Mouse (Mus musculus) ES-E14 (cell line): ENCODE results near the gene Tldc1. TPM values are rescaled to one million over a fixed set of nuclear protein-coding genes. Genes with fewer than 3 reads are reported as not detected.

ENCODE experiments used
- DNase-seq: peaks from one replicate; pipeline ENCODE4 v3.0.0-alpha.2; 2013; ENCODE audit warnings: low read depth, low spot score
- H3K27ac ChIP-seq: 2 replicates; pipeline ENCODE4 v1.5.1; 2012; ENCODE audit warnings: low read depth, mild to moderate bottlenecking, low read length, moderate library complexity, mixed read lengths; ENCODE audit not compliant: poor library complexity, insufficient read depth, severe bottlenecking
- H3K36me3 ChIP-seq: 2 replicates; pipeline ENCODE4 v1.6.1; 2012; ENCODE audit warnings: mild to moderate bottlenecking, low read length, moderate library complexity, mixed read lengths; ENCODE audit not compliant: control insufficient read depth, poor library complexity, insufficient read depth, severe bottlenecking
- H3K4me1 ChIP-seq, 2 experiments: fragments of 150-350 bp in 1 of 2; sonication (generic) in 1 of 2; 2 replicates each; pipeline ENCODE4 v1.6.1; 2012; ENCODE audit warnings: low read length in 2 of 2, mild to moderate bottlenecking in 1 of 2, mixed read lengths in 1 of 2; ENCODE audit not compliant: control insufficient read depth in 2 of 2, insufficient read depth in 2 of 2, poor library complexity in 1 of 2
- H3K4me3 ChIP-seq, 2 experiments: fragments of 150-350 bp in 1 of 2; sonication (generic) in 1 of 2; 2 replicates each; pipeline ENCODE4 v1.5.1; 2012; ENCODE audit warnings: low read length in 2 of 2, low read depth in 1 of 2, mild to moderate bottlenecking in 1 of 2, mixed read lengths in 1 of 2; ENCODE audit not compliant: insufficient read depth in 1 of 2, poor library complexity in 1 of 2, severe bottlenecking in 1 of 2
- H3K9ac ChIP-seq: 2 replicates; pipeline ENCODE4 v1.6.1; 2012; ENCODE audit warnings: low read depth, mild to moderate bottlenecking, low read length, mixed read lengths; ENCODE audit not compliant: poor library complexity, insufficient read depth, severe bottlenecking
- H3K9me3 ChIP-seq: fragments of 150-350 bp; sonication (generic); 2 replicates; pipeline ENCODE4 v1.6.1; 2012; ENCODE audit warnings: low read depth, mild to moderate bottlenecking, low read length; ENCODE audit not compliant: control insufficient read depth, insufficient read depth
- CHD2 ChIP-seq: IDR thresholded peaks from 2 replicates; pipeline ENCODE4 v1.6.1; 2014; ENCODE audit warnings: mild to moderate bottlenecking, low read depth, low read length, inconsistent platforms
- HCFC1 ChIP-seq: IDR thresholded peaks from 2 replicates; pipeline ENCODE4 v1.6.1; 2012; ENCODE audit warnings: low read length, inconsistent platforms, borderline replicate concordance; ENCODE audit not compliant: insufficient read depth
- MAFK ChIP-seq: IDR thresholded peaks from 2 replicates; pipeline ENCODE4 v1.6.1; 2014; ENCODE audit warnings: mild to moderate bottlenecking, low read depth, low read length, inconsistent platforms; ENCODE audit not compliant: insufficient read depth
- ZC3H11A ChIP-seq: IDR thresholded peaks from 2 replicates; pipeline ENCODE4 v1.6.1; 2012; ENCODE audit warnings: low read depth, mild to moderate bottlenecking, inconsistent platforms, low read length, borderline replicate concordance
- ZNF384 ChIP-seq: IDR thresholded peaks from 2 replicates; pipeline ENCODE4 v1.6.1; 2012; ENCODE audit warnings: low read depth, low read length, inconsistent platforms
- in situ Hi-C, 2 experiments: fragments of 600-800 bp; cut with MboI; formaldehyde crosslinking; loops; one replicate each; pipeline ENCODE4 v1.15.1; 2025; ENCODE audit warnings: low sequenced_read_pairs in 2 of 2, inconsistent platforms in 1 of 2; ENCODE audit not compliant: unreplicated experiment in 2 of 2
- total RNA-seq: library from RNA; depleted of rRNA; stranded (reverse); fragments of 300-350 nt; gene quantifications from 2 replicates; pipeline ENCODE4 v1.2.3, GENCODE M21; 2012

The Tldc1 gene
- total RNA-seq, 1 experiment: 9.2 TPM

DNA sequence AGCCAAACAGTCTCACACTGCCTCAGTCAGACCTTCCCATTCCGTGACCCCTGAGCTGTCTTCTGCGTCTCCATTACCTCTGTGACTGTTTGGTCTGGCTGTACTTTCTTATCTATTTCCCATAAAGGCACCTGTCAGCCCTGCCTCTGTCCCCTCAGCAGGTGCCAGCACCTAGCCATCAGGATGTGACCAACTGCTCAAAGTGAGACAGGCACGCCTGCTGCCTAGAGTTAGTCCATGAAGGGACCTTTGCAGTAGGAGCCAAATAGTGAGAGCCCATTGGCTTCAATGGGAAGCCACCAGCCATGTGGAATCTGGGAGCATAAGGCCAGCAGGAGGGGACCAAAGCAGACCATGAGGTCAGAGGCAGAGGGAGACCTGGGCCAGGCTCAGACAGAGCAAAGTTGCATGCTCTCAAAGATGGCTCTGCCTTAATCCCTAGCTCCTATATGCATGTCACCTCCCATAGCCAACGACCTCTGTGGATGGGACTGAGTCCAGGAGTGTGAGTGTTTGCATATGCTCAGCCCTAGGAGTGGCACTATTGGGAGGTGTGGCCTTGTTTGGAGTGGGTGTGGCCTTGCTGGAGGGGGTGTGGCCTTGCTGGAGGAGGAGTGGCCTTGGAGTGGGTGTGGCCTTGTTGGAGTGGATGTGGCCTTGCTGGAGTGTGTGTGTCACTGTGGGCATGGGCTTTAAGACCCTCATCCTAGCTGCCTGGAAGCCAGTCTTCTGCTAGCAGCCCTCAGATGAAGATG, 3.0 kb upstream of the Tldc1 start:
- peaks cover 0 to 12% of the 10 kb centered on the region in 2 experiments; a peak in 2 of 4 replicates for H3K4me1 ChIP-seq
- no peak overlapping the region for H3K4me3 ChIP-seq
- H3K27ac ChIP-seq: no peak overlapping the region
- TF ChIP-seq ZNF384 (no peak), HCFC1 (no peak), CHD2 (no peak), MAFK (no peak), ZC3H11A (no peak)
- DNase-seq: peak; percentile 57
- H3K9ac ChIP-seq: no peak overlapping the region
- no peaks in the 10 kb centered on the region for H3K9me3 ChIP-seq
- H3K36me3 ChIP-seq: no peaks in the 10 kb centered on the region
- in situ Hi-C loops: no loop called here

DNA sequence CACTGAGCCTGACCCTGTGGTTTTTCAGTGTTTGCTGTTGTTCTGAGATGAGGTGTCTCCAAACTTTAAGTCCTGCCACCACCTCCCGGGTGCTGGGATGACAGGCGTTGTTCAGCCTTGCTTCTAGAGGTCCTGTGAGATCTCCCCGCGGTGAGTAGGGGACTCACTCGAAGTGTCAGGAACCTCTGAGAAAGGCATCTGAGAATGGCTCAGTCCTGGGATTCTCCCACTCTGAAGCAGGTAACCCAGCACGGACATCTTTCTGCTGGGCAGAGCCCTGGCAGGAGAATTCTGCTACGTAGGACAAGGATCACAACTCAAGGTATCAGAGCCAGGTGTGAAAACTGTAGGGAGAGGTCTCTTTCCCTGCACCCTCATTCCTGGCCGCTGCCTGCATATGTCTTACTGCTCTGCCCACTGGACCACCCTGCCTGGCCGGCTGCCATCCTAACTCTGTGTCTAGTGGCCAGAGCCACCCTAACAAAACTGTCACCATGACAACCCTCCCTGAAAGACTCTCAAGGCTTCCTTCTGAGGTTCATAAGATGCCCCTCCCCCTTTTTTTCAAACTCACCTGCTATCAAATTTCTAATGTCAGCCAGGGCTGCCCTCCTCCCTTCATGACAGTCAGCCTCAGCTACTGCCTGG, 2.3 kb upstream of the Tldc1 start:
- Histone ChIP-seq H3K4me1 (peaks cover 0 to 8% of the 10 kb centered on the region in 2 experiments; a peak in 2 of 4 replicates), H3K36me3 (no peaks in the 10 kb centered on the region), H3K9me3 (no peaks in the 10 kb centered on the region), H3K4me3 (no peak overlapping the region), H3K27ac (no peak overlapping the region), H3K9ac (no peak overlapping the region)
- no peak for TF ChIP-seq ZC3H11A
- TF ChIP-seq MAFK: no peak
- no peak for TF ChIP-seq ZNF384
- no peak for TF ChIP-seq HCFC1
- TF ChIP-seq CHD2: no peak
- in situ Hi-C loops: no loop called here
- DNase-seq: no peak

DNA sequence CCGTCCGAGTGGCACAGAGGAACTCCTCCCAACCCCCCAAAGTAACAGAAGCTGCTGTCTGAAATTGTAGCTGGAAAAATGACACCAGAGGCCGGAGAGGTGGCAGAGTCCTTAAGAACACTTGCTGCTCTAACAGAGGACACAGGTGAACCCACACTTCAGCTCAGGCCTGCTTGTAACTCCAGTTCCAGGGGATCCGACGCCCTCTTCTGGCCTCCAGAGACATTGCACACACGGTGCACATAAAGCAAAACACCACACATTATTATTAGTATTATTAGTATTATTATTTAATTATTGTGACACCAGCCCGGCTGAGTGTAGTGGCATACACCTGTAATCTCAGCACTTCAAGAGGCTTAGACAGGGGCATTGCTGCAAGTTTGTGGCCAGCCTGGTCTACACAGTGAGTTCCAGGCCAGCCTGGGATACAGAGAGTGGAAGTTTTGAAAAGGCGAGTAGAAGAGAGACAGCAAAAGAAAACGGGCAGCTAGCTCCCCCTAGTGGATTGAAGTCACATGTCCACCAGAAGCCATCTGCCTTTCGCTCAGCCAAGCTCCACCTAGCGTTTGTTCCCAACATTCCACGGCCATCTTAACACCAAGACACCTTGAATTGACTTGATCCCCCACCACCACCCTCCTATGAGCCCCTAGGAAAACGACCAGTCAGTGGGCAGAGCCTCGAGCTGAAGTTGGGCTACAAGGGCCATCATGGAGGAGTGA, 959 bp upstream of the Tldc1 start:
- H3K9me3 ChIP-seq: no peaks in the 10 kb centered on the region
- H3K4me1 ChIP-seq: peaks cover 0 to 4% of the 10 kb centered on the region in 2 experiments; a peak in 2 of 4 replicates
- DNase-seq: peak; percentile 88
- no peak overlapping the region for H3K4me3 ChIP-seq
- in situ Hi-C loops: loop anchor here in 1 of 2 experiments (10.0 kb wide), 1 partner anchor 94 kb away; no protein-coding TSS in a partner anchor
- no peak overlapping the region for H3K9ac ChIP-seq
- H3K36me3 ChIP-seq: no peaks in the 10 kb centered on the region
- H3K27ac ChIP-seq: no peak overlapping the region
- TF ChIP-seq HCFC1 (peak; percentile 65; the same call in 1 of the 2 replicates), ZC3H11A (peak; percentile 82; the same call in 1 of the 2 replicates), CHD2 (no peak), ZNF384 (no peak), MAFK (no peak)

DNA sequence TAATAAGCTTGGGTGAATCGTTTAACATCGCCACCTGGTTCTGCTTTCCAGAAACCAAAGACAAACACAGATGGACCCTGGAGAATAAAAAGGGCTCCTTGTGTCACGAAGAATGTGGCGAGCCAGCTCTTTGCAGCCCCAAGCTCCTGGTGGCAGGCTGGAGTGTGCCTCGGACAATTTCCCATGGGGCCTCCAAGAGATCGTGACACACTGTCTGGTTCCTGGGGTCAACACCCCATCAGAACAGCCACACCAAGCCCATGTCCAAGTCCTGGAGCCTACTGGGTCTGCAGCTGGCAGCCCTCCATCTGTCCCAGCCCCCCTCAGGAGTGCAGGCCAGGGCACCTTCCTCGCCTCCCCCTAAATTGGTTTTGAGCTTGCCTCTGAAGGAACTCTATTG, 451 bp downstream of the Tldc1 start:
- H3K4me1 ChIP-seq: peaks cover 0 to 4% of the 10 kb centered on the region in 2 experiments; a peak in 2 of 4 replicates
- no peak for DNase-seq
- in situ Hi-C loops: loop anchor here in 1 of 2 experiments (10.0 kb wide), 1 partner anchor 93 kb away; no protein-coding TSS in a partner anchor

More for the DNA sequence above, 451 bp downstream of the Tldc1 start:
- H3K4me3 ChIP-seq: peak overlapping the region; percentile 61 to 65
- H3K36me3 ChIP-seq: no peaks in the 10 kb centered on the region
- TF ChIP-seq HCFC1 (no peak), ZNF384 (no peak), ZC3H11A (no peak)
- peak overlapping the region; percentile 65 for H3K9ac ChIP-seq
- H3K9me3 ChIP-seq: no peaks in the 10 kb centered on the region
- no peak overlapping the region for H3K27ac ChIP-seq
